Mouse (Mus musculus): Measurements from ENCODE around the gene Olfr1338. TPM values are rescaled to one million over a fixed set of nuclear protein-coding genes. Genes with fewer than 3 reads are reported as not detected.

The Olfr1338 gene
- total and polyA plus RNA-seq, 3 experiments = not detected

GRCm38 (mm10) chr4:118711656-118712055 lies 46.9 kb downstream of the Olfr1338 start:
- H3K9me3 ChIP-seq (replicated peaks; ENCODE audit: insufficient read depth, low read length) = no peaks in the 10 kb centered on the region
- H3K27ac ChIP-seq (ENCODE audit: control insufficient read depth, low read depth, low read length) = no peak overlapping the region
- no peak for TF ChIP-seq TBP (IDR thresholded peaks at IDR 0.05; ENCODE audit: low read depth, low read length)
- TF ChIP-seq MYC (IDR thresholded peaks at IDR 0.05; ENCODE audit: low read depth, low read length) = no peak
- TF ChIP-seq POLR2AphosphoS2 (IDR thresholded peaks at IDR 0.05; ENCODE audit: low read length) = no peak
- no peak for TF ChIP-seq MAZ (IDR thresholded peaks at IDR 0.05; ENCODE audit: low read depth, low read length)
- TF ChIP-seq USF2 (IDR thresholded peaks at IDR 0.05; ENCODE audit: borderline replicate concordance in 1 of 2, insufficient read depth in 1 of 2, low read depth in 1 of 2, low read length in 2 of 2) = no peak
- TF ChIP-seq RAD21 (IDR thresholded peaks at IDR 0.05; ENCODE audit: low read depth, low read length) = no peak
- no peak for TF ChIP-seq TAL1 (IDR thresholded peaks at IDR 0.05; ENCODE audit: low read length)
- no peak for TF ChIP-seq GATA1 (IDR thresholded peaks at IDR 0.05; ENCODE audit: low read depth, low read length)
- TF ChIP-seq SIN3A (IDR thresholded peaks at IDR 0.05; ENCODE audit: low read length) = no peak
- no peak for TF ChIP-seq KAT2A (conservative IDR thresholded peaks at IDR 0.05; ENCODE audit: low read depth, low read length)
- no peak for TF ChIP-seq E2F4 (IDR thresholded peaks at IDR 0.05; ENCODE audit: borderline replicate concordance, low read depth, low read length)
- no peak for TF ChIP-seq USF1 (IDR thresholded peaks at IDR 0.05; ENCODE audit: low read depth, low read length)
- TF ChIP-seq POLR2AphosphoS5 (IDR thresholded peaks at IDR 0.05; ENCODE audit: borderline replicate concordance, low read depth, low read length) = no peak
- DNase-seq (ENCODE audit: low read depth, low spot score) = no peak
- no peak overlapping the region for H3K9ac ChIP-seq (ENCODE audit: control insufficient read depth, low read depth, low read length, poor library complexity, severe bottlenecking)
- peaks cover 4 to 11% of the 10 kb centered on the region in 2 experiments; a peak in 2 of 4 replicates for H3K27me3 ChIP-seq (ENCODE audit: control insufficient read depth in 1 of 2, insufficient read depth in 2 of 2, low read length in 2 of 2)
- H3K79me2 ChIP-seq (ENCODE audit: control insufficient read depth, insufficient read depth, low read length, poor library complexity) = no peaks in the 10 kb centered on the region
- H3K4me3 ChIP-seq (ENCODE audit: control insufficient read depth in 1 of 2, insufficient read depth in 1 of 2, low read depth in 2 of 2, low read length in 2 of 2) = no peak overlapping the region
- H3K4me1 ChIP-seq (ENCODE audit: control insufficient read depth in 1 of 2, insufficient read depth in 2 of 2, low read length in 2 of 2) = no peaks in the 10 kb centered on the region
- no peaks in the 10 kb centered on the region for H3K36me3 ChIP-seq (ENCODE audit: control insufficient read depth in 1 of 2, insufficient read depth in 2 of 2, low read length in 2 of 2)

GRCm38 (mm10) chr4:118708086-118708485 lies 50.5 kb downstream of the Olfr1338 start:
- H3K4me1 ChIP-seq (ENCODE audit: control insufficient read depth in 1 of 2, insufficient read depth in 2 of 2, low read length in 2 of 2) = no peaks in the 10 kb centered on the region
- H3K79me2 ChIP-seq (ENCODE audit: control insufficient read depth, insufficient read depth, low read length, poor library complexity) = no peaks in the 10 kb centered on the region
- H3K27me3 ChIP-seq (ENCODE audit: control insufficient read depth in 1 of 2, insufficient read depth in 2 of 2, low read length in 2 of 2) = peaks cover 0 to 7% of the 10 kb centered on the region in 2 experiments; a peak in 1 of 4 replicates
- peak; percentile 55; the same call in 1 of the 2 replicates for TF ChIP-seq MAFK (IDR thresholded peaks at IDR 0.05; ENCODE audit: borderline replicate concordance, low read depth, low read length)
- TF ChIP-seq CTCF (IDR thresholded peaks at IDR 0.05 in 2 of 3, conservative IDR thresholded peaks at IDR 0.05 in 1 of 3; ENCODE audit: control insufficient read depth in 1 of 3, insufficient read depth in 1 of 3, low read depth in 2 of 3, low read length in 3 of 3, poor library complexity in 1 of 3, severe bottlenecking in 1 of 3) = no peak
- TF ChIP-seq ELF1 (IDR thresholded peaks at IDR 0.05; ENCODE audit: low read depth, low read length) = no peak
- no peak for TF ChIP-seq CHD2 (IDR thresholded peaks at IDR 0.05; ENCODE audit: low read length)
- H3K36me3 ChIP-seq (ENCODE audit: control insufficient read depth in 1 of 2, insufficient read depth in 2 of 2, low read length in 2 of 2) = no peaks in the 10 kb centered on the region
- no peak for DNase-seq (ENCODE audit: low read depth, low spot score)
- no peak overlapping the region for H3K4me3 ChIP-seq (ENCODE audit: control insufficient read depth in 1 of 2, insufficient read depth in 1 of 2, low read depth in 2 of 2, low read length in 2 of 2)
- no peak overlapping the region for H3K9ac ChIP-seq (ENCODE audit: control insufficient read depth, low read depth, low read length, poor library complexity, severe bottlenecking)
- H3K27ac ChIP-seq (ENCODE audit: control insufficient read depth, low read depth, low read length) = no peak overlapping the region
- no peaks in the 10 kb centered on the region for H3K9me3 ChIP-seq (replicated peaks; ENCODE audit: insufficient read depth, low read length)

Data from MEL (cell line).